Mouse (Mus musculus) cerebellum, postnatal 4 days (tissue): ENCODE data around the gene Fbxw26.
"Not testable (repeated sequence)": the region's sequence is repeated elsewhere in the genome, so short reads cannot be mapped to it uniquely, and the experiment has no call there.

ENCODE experiments used
- DNase-seq, 2 experiments: peaks; one replicate each; pipeline ENCODE4 v3.0.0; 2022; ENCODE audit warnings: low spot score in 2 of 2, mixed read lengths in 1 of 2

The Fbxw26 gene

DNA sequence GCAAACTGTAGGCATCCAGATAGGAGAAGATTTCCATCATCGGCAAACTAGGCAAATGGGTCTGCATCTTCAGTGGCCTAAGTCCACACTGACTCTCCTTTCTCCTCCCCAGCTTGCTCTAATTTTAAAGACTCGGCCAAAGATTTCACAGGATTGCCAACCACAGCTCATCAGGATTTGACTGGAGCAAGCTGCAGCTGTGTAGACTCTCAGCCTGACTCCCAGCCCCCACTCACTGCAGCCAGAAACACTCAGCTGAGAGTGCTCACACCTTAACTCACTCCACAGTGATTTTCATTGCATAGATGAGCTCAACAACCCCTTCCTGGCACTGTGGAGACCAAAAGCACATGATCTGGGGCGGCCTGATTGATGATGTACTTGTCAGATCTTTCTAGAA lies at the start of gene Fbxw26:
Gene Fbxw26 (minus strand): TSS at position 101 of the 400 bp plus-strand sequence.
- not testable (repeated sequence) for DNase-seq

GRCm38 (mm10) chr9:109795221-109795620 lies 49.3 kb upstream of the Fbxw26 start:
- DNase-seq: no peak

DNA sequence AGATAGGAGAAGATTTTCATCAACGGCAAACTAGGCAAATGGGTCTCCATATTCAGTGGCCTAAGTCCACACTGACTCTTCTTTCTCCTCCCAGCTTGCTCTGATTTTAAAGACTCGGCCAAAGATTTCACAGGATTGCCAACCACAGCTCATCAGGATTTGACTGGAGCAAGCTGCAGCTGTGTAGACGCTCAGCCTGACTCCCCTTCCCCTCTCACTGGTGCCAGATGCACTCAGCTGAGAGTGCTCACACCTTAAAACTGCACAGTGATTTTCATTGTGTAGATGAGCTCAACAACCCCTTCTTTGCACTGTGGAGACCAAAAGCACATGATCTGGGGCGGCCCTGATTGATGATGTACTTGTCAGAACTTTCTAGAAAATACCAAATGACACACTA lies 44.7 kb upstream of the Fbxw26 start, which contains the start of gene Fbxw27:
Gene Fbxw27 (minus strand): TSS at position 101 of the 400 bp plus-strand sequence.
- DNase-seq: not testable (repeated sequence)

GRCm38 (mm10) chr9:109766841-109767240 lies 21.0 kb upstream of the Fbxw26 start:
- DNase-seq: not testable (repeated sequence)

- DNase-seq: not testable (repeated sequence)
These were observed 43.3 kb downstream of the Fbxw26 start, which contains the start of gene Fbxw18 for GRCm38 (mm10) chr9:109702600-109702999. Gene Fbxw18 (minus strand): TSS chr9:109702700.

DNA sequence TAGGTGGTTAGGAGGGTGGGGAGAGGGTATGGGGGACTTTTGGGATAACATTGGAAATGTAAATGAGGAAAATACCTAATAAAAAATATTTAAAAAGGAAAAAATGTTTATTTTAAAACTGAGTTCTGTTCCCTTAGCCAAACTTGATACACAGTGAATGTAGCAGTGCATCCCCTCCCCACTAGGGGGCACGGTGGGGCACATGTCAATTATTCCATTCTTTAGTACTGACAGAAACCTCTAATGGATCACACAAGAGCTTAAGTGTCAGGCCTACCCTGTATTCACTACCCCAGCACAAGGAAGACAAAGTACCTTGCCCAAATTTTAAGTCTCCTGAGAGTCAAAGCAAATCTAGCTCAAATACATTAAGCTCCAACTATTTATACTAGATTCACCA lies 60.6 kb downstream of the Fbxw26 start:
- peak in 1 of 2 experiments; percentile 40 for DNase-seq
